Mouse (Mus musculus) CH12.LX (cell line): ENCODE measurements around the gene Gm10643. TPM values are rescaled to one million over a fixed set of nuclear protein-coding genes. Genes with fewer than 3 reads are reported as not detected.

ENCODE experiments used
- DNase-seq: peaks from one replicate; pipeline ENCODE4 v3.0.0-alpha.2; 2013; ENCODE audit errors: extremely low read depth
- H3K27ac ChIP-seq: 2 replicates; pipeline ENCODE4 v1.5.1; 2012; ENCODE audit warnings: low read depth, mild to moderate bottlenecking, control low read depth, moderate library complexity; ENCODE audit not compliant: insufficient read depth
- H3K27me3 ChIP-seq: replicated peaks from 2 replicates; pipeline ENCODE3; 2012; ENCODE audit warnings: inconsistent platforms
- H3K36me3 ChIP-seq, 2 experiments: replicated peaks in 1 of 2; 2 replicates each; pipeline versions ENCODE3 to v1.6.1; 2012; ENCODE audit warnings: inconsistent platforms in 1 of 2, low read length in 1 of 2, mild to moderate bottlenecking in 1 of 2, mixed read lengths in 1 of 2, moderate library complexity in 1 of 2; ENCODE audit not compliant: control insufficient read depth in 1 of 2, insufficient read depth in 1 of 2
- H3K4me1 ChIP-seq, 2 experiments: 2 replicates each; pipeline ENCODE4 v1.6.1; 2012; ENCODE audit warnings: inconsistent platforms in 1 of 2, moderate library complexity in 1 of 2; ENCODE audit not compliant: insufficient read depth in 2 of 2, control insufficient read depth in 1 of 2
- H3K4me2 ChIP-seq: 2 replicates; pipeline ENCODE4 v1.6.1; 2012; ENCODE audit warnings: low read depth, mild to moderate bottlenecking, control low read depth; ENCODE audit not compliant: poor library complexity, insufficient read depth, severe bottlenecking
- H3K4me3 ChIP-seq, 3 experiments: fragments of 150-350 bp in 1 of 3; sonication (generic) in 1 of 3; replicated peaks in 1 of 3; 2 replicates each; pipeline versions ENCODE3 to v1.5.1; 2011 to 2012; ENCODE audit warnings: low read depth in 2 of 3, low read length in 2 of 3, mild to moderate bottlenecking in 2 of 3, moderate library complexity in 2 of 3, control low read depth in 1 of 3, improper control_type of control experiment in 1 of 3, inconsistent platforms in 1 of 3, mixed read lengths in 1 of 3; ENCODE audit not compliant: poor library complexity in 1 of 3
- H3K79me2 ChIP-seq: replicated peaks from 2 replicates; pipeline ENCODE4 v1.6.1; 2012; ENCODE audit warnings: mild to moderate bottlenecking, moderate library complexity; ENCODE audit not compliant: control insufficient read depth, poor library complexity, insufficient read depth, severe bottlenecking; ENCODE audit errors: extremely low read depth
- H3K9ac ChIP-seq: 2 replicates; pipeline ENCODE4 v1.6.1; 2012; ENCODE audit warnings: low read depth, mild to moderate bottlenecking, control low read depth, moderate library complexity; ENCODE audit not compliant: insufficient read depth
- H3K9me3 ChIP-seq: replicated peaks from 2 replicates; pipeline ENCODE3; 2012; ENCODE audit warnings: low read length, inconsistent platforms, mixed read lengths
- CHD1 ChIP-seq: IDR thresholded peaks from 2 replicates; pipeline ENCODE4 v1.6.1; 2012; ENCODE audit warnings: low read depth, low read length, improper control_type of control experiment, inconsistent platforms
- CHD2 ChIP-seq: IDR thresholded peaks from 2 replicates; pipeline ENCODE4 v1.6.1; 2011; ENCODE audit warnings: low read length, improper control_type of control experiment
- E2F4 ChIP-seq: IDR thresholded peaks from 2 replicates; pipeline ENCODE4 v1.6.1; 2011; ENCODE audit warnings: low read depth, low read length, improper control_type of control experiment; ENCODE audit not compliant: insufficient replicate concordance
- ELF1 ChIP-seq: IDR thresholded peaks from 2 replicates; pipeline ENCODE4 v1.6.1; 2014; ENCODE audit warnings: low read depth, mild to moderate bottlenecking, inconsistent platforms, low read length, improper control_type of control experiment
- ETS1 ChIP-seq: conservative IDR thresholded peaks from 2 replicates; pipeline ENCODE4 v1.6.1; 2012; ENCODE audit warnings: low read depth, mild to moderate bottlenecking, inconsistent platforms, low read length, improper control_type of control experiment, moderate library complexity
- GABPA ChIP-seq: IDR thresholded peaks from 2 replicates; pipeline ENCODE4 v1.6.1; 2012; ENCODE audit warnings: low read depth, low read length, improper control_type of control experiment, inconsistent platforms; ENCODE audit not compliant: insufficient replicate concordance
- HCFC1 ChIP-seq: IDR thresholded peaks from 2 replicates; pipeline ENCODE4 v1.6.1; 2012; ENCODE audit warnings: low read depth, mild to moderate bottlenecking, inconsistent platforms, low read length, improper control_type of control experiment
- IRF4 ChIP-seq: IDR thresholded peaks from 2 replicates; pipeline ENCODE4 v1.6.1; 2014; ENCODE audit warnings: low read depth, mild to moderate bottlenecking, inconsistent platforms, low read length, improper control_type of control experiment
- JUND ChIP-seq: conservative IDR thresholded peaks from 2 replicates; pipeline ENCODE4 v1.6.1; 2011; ENCODE audit warnings: low read depth, low read length, improper control_type of control experiment
- KAT2A ChIP-seq: IDR thresholded peaks from 2 replicates; pipeline ENCODE4 v1.6.1; 2012; ENCODE audit warnings: low read length, improper control_type of control experiment, inconsistent platforms; ENCODE audit not compliant: insufficient replicate concordance
- MAZ ChIP-seq: IDR thresholded peaks from 2 replicates; pipeline ENCODE4 v1.6.1; 2012; ENCODE audit warnings: low read depth, mild to moderate bottlenecking, inconsistent platforms, low read length, improper control_type of control experiment, moderate library complexity
- MYC ChIP-seq: IDR thresholded peaks from 2 replicates; pipeline ENCODE4 v1.6.1; 2011; ENCODE audit warnings: low read depth, mild to moderate bottlenecking, improper control_type of control experiment, low read length
- NELFE ChIP-seq: IDR thresholded peaks from 2 replicates; pipeline ENCODE4 v1.6.1; 2011; ENCODE audit warnings: low read depth, low read length, improper control_type of control experiment
- NRF1 ChIP-seq: IDR thresholded peaks from 2 replicates; pipeline ENCODE4 v1.6.1; 2014; ENCODE audit warnings: low read depth, mild to moderate bottlenecking, inconsistent platforms, low read length, improper control_type of control experiment, moderate library complexity
- PAX5 ChIP-seq: IDR thresholded peaks from 2 replicates; pipeline ENCODE4 v1.6.1; 2012; ENCODE audit warnings: low read length, inconsistent platforms, mixed read lengths
- POLR2AphosphoS2 ChIP-seq: IDR thresholded peaks from 2 replicates; pipeline ENCODE4 v1.6.1; 2011; ENCODE audit warnings: low read depth, low read length, improper control_type of control experiment
- RCOR1 ChIP-seq: conservative IDR thresholded peaks from 2 replicates; pipeline ENCODE4 v1.6.1; 2012; ENCODE audit warnings: low read depth, mild to moderate bottlenecking, inconsistent platforms, low read length, improper control_type of control experiment
- SIN3A ChIP-seq: IDR thresholded peaks from 2 replicates; pipeline ENCODE4 v1.6.1; 2012; ENCODE audit warnings: low read length, improper control_type of control experiment, inconsistent platforms
- SMC3 ChIP-seq: IDR thresholded peaks from 2 replicates; pipeline ENCODE4 v1.6.1; 2011; ENCODE audit warnings: low read depth, low read length, improper control_type of control experiment
- TBP ChIP-seq: conservative IDR thresholded peaks from 2 replicates; pipeline ENCODE4 v1.6.1; 2011; ENCODE audit warnings: low read depth, low read length, improper control_type of control experiment
- USF1 ChIP-seq: IDR thresholded peaks from 2 replicates; pipeline ENCODE4 v1.6.1; 2014; ENCODE audit warnings: low read depth, mild to moderate bottlenecking, inconsistent platforms, low read length, improper control_type of control experiment
- USF2 ChIP-seq: conservative IDR thresholded peaks from 2 replicates; pipeline ENCODE4 v1.6.1; 2011; ENCODE audit warnings: low read depth, low read length, improper control_type of control experiment
- ZC3H11A ChIP-seq: IDR thresholded peaks from 2 replicates; pipeline ENCODE4 v1.6.1; 2012; ENCODE audit warnings: low read depth, mild to moderate bottlenecking, inconsistent platforms, low read length, improper control_type of control experiment
- ZKSCAN1 ChIP-seq: IDR thresholded peaks from 2 replicates; pipeline ENCODE4 v1.6.1; 2012; ENCODE audit warnings: low read depth, inconsistent platforms, low read length, improper control_type of control experiment, borderline replicate concordance
- ZNF384 ChIP-seq: IDR thresholded peaks from 2 replicates; pipeline ENCODE4 v1.6.1; 2012; ENCODE audit warnings: low read depth, low read length, improper control_type of control experiment, inconsistent platforms
- dilution Hi-C: fragments of 300-500 bp; cut with MboI; formaldehyde crosslinking; loops from 2 replicates; pipeline ENCODE4 v1.14.3; 2020; ENCODE audit warnings: low sequenced_read_pairs; ENCODE audit not compliant: extremely low pct_unique_long_range_greater_than_20kb, extremely low pct_ligation_motif_present
- in situ Hi-C: fragments of 300-500 bp; cut with MboI; formaldehyde crosslinking; loops from 3 replicates; pipeline ENCODE4 v1.14.3; 2019; ENCODE audit warnings: low sequenced_read_pairs, low pct_ligation_motif_present, low pct_unique_long_range_greater_than_20kb, mixed read lengths
- polyA plus RNA-seq: library from polyadenylated mRNA; unstranded; fragments of >175 nt; gene quantifications from 2 replicates; pipeline ENCODE4 v1.2.1, GENCODE M21; 2012; ENCODE audit warnings: low read depth; ENCODE audit not compliant: insufficient read length
- total RNA-seq, 2 experiments: library from RNA; depleted of rRNA; stranded (reverse); fragments of 300-350 nt in 1 of 2; fragments of >200 nt in 1 of 2; gene quantifications; 2 replicates each; pipeline ENCODE4 v1.2.3; 2012 to 2014

The Gm10643 gene
- total and polyA plus RNA-seq, 3 experiments: 0.14 to 0.76 (median 0.42) TPM

- Histone ChIP-seq H3K27me3 (peaks cover 18% of the 10 kb centered on the region), H3K27ac (no peak overlapping the region), H3K4me2 (no peak overlapping the region), H3K79me2 (no peaks in the 10 kb centered on the region), H3K36me3 (no peaks in the 10 kb centered on the region), H3K4me3 (no peak overlapping the region), H3K9ac (no peak overlapping the region), H3K9me3 (peaks cover 5% of the 10 kb centered on the region), H3K4me1 (no peaks in the 10 kb centered on the region)
- in situ Hi-C loops (loop anchor here (25.0 kb wide), 1 partner anchor 289 kb away; no protein-coding TSS in a partner anchor), dilution Hi-C loops (no loop called here)
- no peak for TF ChIP-seq NRF1
- TF ChIP-seq USF2: no peak
- no peak for TF ChIP-seq NELFE
- no peak for TF ChIP-seq ZKSCAN1
- no peak for TF ChIP-seq IRF4
- TF ChIP-seq JUND: no peak
- no peak for TF ChIP-seq GABPA
- TF ChIP-seq RCOR1: no peak
- no peak for TF ChIP-seq CHD2
- no peak for TF ChIP-seq TBP
- no peak for TF ChIP-seq CHD1
- no peak for TF ChIP-seq SMC3
- TF ChIP-seq SIN3A: no peak
- no peak for TF ChIP-seq USF1
- no peak for TF ChIP-seq ELF1
- no peak for DNase-seq
Measured at GRCm38 (mm10) chr8:84048171-84048570, 16.8 kb downstream of the Gm10643 start.

- no peak overlapping the region for H3K4me2 ChIP-seq
- H3K27me3 ChIP-seq: peaks cover 14% of the 10 kb centered on the region
- peaks cover 3% of the 10 kb centered on the region for H3K9me3 ChIP-seq
- H3K79me2 ChIP-seq: no peaks in the 10 kb centered on the region
- TF ChIP-seq ZNF384 (no peak), MYC (no peak), NELFE (no peak), POLR2AphosphoS2 (no peak), HCFC1 (no peak), MAZ (no peak), ETS1 (no peak), CHD1 (no peak), PAX5 (no peak), ZKSCAN1 (no peak), ZC3H11A (no peak), E2F4 (no peak), KAT2A (no peak), CHD2 (no peak), SMC3 (no peak)
- no peak overlapping the region for H3K9ac ChIP-seq
- no peak overlapping the region for H3K27ac ChIP-seq
- in situ Hi-C loops (loop anchor here (25.0 kb wide), 1 partner anchor 291 kb away; no protein-coding TSS in a partner anchor), dilution Hi-C loops (no loop called here)
- peaks cover 6 to 14% of the 10 kb centered on the region in 2 experiments for H3K4me1 ChIP-seq
- H3K4me3 ChIP-seq: no peak overlapping the region
- no peaks in the 10 kb centered on the region for H3K36me3 ChIP-seq
- DNase-seq: no peak
Measured at GRCm38 (mm10) chr8:84046505-84046904, 18.4 kb downstream of the Gm10643 start.
